Mouse (Mus musculus) ovary, postnatal 10 days (tissue): ENCODE measurements around the gene Cmklr1.

Source experiments
- DNase-seq: peaks from one replicate; pipeline ENCODE4 v3.0.0; 2022; ENCODE audit warnings: low spot score

The Cmklr1 gene

GRCm38 (mm10) chr5:113620999-113621398 is 29.2 kb downstream of the Cmklr1 start:
- DNase-seq, result no peak

GRCm38 (mm10) chr5:113620130-113620716 is 30.0 kb downstream of the Cmklr1 start:
- DNase-seq, result no peak

DNA sequence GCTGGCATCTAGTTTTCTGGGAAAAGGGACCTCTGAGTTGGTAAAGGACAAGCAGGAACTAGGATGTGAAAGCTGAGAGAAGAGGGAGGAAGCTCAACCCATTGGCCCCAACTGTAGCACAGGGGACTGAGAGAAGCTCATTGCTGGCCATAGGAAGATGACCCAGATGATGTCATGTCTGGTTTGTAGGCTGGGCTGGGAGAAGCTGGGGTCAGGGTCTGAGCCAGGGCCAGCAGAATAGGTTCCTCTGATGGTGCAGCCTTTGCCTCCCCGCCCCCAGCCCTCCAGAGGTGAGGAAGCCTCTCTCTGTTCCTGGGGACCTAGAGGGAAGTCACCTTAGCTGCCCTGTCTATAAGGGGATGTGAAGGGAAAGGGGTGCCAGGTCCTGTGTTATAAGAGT is 31.1 kb downstream of the Cmklr1 start:
- DNase-seq, result no peak

DNA sequence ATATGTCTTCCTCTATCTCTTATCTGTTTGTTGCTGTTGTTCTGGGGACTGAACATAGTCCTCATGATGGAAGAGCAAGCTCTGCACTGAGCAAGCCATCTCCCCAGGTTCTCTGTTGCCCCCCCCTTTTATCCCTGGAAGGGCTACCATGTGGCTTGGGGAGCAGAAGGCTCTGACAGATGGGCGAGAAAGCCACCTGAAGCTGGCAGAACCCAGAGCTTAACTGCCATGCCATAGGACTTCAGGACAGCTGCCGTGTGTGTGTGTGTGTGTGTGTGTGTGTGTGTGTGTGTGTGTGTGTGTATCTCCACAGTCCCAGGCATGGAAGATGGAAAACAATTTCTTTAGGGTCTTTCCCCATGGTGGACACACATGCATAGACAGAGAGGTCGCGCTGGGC is 31.5 kb downstream of the Cmklr1 start:
- no peak for DNase-seq

- no peak for DNase-seq
These were observed 38.4 kb downstream of the Cmklr1 start for GRCm38 (mm10) chr5:113611771-113612233.

DNA sequence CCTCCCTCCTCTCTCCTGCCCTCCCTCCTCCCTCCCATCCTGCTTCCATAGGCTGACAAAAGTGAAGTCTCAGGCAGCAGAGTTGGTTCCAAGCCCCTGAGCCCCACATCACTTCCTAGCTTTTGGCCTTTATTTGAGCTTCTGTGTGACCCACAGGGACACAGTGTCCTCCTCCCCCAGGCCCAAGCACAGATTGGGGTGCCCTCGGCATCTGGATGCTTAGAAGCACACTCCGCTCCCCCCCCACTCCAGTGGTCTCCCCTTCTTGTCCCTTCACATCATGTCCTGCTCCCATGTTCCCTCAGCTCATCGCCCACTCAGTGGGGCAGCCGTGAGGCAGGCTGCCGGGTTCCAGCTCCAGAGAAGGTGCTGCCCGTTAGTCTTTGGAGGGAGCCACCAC is 39.1 kb downstream of the Cmklr1 start:
- no peak for DNase-seq

- DNase-seq, result no peak
These were observed 39.7 kb downstream of the Cmklr1 start for GRCm38 (mm10) chr5:113610490-113610889.

DNA sequence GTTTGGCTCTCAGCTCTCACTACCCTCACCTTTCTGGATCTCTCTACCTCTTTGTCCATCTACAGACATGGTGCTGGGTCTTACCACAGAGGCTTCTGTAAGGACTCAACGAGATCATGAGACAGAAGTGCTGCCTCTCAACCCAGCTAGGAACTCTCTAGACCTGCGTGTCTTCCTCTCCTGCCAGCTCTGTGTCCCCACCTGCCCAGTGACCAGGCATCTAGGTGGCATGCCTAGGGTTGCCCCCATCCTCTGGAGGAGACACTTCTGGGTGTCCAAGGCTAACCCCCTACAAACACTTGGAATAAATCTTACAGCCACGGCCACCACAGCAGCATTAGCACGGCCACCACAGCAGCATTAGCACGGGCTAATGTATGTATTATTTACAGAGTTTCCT is 40.3 kb downstream of the Cmklr1 start:
- no peak for DNase-seq

- DNase-seq, result no peak
These were observed 41.7 kb downstream of the Cmklr1 start for GRCm38 (mm10) chr5:113608511-113608910.

DNA sequence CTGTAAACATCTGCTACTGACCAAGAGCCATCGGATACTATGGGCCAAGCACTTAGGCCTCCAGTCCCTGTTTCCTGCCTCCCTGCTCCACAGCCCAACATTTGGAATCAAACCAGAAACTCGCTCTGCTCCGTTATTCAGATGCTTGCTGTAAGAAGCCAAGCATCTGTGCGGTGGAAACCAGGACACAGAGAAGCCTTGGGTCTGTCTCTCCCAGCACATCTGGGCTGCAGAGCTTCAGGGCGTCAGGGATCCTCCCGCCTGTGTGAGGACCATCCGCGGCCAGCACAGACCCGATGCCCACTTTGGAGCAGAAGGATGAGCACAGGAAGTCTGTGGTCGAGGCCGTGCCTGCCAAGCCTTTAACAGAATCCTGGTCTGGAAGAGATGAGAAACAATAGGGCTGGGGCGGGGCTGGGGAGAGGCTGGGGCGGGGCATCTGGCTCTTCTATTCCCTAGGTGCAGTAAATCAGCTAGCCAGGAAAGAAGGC is 42.2 kb downstream of the Cmklr1 start:
- peak; percentile 11 for DNase-seq

DNA sequence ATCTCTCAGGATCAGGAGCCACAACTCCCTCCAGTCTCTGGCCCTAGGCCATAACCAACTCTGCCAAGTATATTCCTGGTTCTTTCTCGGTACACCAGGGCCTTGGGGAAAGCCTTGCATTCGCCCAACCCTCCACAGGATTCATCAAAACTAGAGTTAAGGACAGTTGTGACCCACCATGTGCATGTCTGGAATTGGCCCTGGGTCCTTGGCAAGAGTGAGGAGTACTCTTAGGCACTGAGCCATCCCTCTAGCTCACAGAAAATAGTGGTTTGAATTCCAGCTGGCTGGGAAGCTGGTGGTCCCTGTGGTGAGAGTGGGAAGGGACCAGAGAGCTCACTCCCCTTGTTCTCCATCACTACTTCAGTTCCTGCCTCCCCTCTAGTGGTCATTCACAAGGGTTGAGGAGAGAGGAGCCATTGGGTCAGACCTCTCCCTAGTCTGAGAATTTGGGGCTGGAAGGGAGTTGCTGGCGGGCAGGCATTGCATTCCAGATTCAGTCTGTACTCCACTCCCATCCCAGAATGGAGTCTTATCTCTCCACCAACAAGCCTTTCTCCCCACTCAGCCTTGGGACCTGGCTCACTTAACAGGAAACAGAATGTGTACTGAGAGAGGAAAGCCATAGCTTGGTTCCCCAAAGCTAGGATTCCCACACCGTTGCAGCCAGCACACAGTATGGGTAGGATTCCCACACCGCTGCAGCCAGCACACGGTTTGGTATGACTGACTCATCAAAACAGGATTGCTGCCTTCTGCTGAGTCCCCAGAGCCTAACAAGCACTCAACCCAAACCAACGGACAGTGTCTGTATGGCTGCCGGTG is 43.1 kb downstream of the Cmklr1 start:
- peak; percentile 7 for DNase-seq

GRCm38 (mm10) chr5:113606121-113606520 is 44.1 kb downstream of the Cmklr1 start:
- DNase-seq, result no peak

DNA sequence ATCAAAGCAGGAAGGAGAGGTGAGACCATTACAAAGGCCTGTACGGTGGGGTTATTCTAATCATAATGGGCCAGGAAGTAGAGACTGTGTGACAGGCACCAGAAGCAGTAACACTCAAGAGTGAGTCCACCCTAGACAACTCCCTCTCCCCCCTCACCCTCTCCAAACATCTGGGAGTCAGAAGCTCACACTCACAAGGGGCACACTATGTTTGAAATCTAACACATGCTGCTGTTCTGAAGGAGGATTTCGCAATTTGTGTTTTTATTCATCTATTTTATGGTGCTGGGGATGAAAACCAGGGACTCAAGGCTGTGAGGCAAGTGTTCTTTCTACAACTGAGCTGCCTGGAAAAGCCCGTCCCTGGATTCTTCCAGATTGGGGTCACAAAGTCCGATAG is 45.5 kb downstream of the Cmklr1 start:
- no peak for DNase-seq

GRCm38 (mm10) chr5:113603471-113603870 is 46.8 kb downstream of the Cmklr1 start:
- no peak for DNase-seq

- DNase-seq, result no peak
These were observed 49.4 kb downstream of the Cmklr1 start for GRCm38 (mm10) chr5:113600803-113601202.

GRCm38 (mm10) chr5:113600181-113600580 is 50.0 kb downstream of the Cmklr1 start:
- DNase-seq, result no peak

DNA sequence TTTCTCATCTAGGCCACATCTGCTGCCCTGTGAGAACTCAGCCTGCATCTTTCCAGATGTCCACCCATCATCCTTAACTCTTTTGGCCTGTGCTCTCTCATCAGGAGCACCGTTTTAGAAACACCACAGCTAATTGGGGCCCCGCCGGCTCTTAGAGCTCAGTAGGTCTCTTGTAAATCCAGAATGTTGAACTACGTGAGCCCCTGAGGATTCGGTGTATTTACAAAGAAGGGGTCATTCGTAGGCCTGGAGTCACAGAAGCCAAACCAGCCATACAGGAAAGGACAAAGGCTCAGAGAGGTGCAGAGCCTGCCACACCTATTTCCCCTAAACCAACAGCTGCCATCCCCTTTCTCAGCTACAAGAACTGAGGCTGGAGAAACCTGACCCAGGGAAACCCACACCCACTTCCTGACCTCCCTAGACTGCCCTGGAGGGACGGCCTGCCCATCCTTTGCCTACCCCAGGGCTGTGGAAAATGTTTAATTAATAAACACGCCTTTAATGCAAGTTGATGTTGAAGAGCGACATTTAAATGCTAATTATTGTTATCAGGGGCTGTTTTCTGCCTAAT is 53.4 kb downstream of the Cmklr1 start:
- DNase-seq, result no peak

GRCm38 (mm10) chr5:113596252-113596651 is 54.0 kb downstream of the Cmklr1 start:
- no peak for DNase-seq

- no peak for DNase-seq
These were observed 56.1 kb downstream of the Cmklr1 start for GRCm38 (mm10) chr5:113593911-113594705.

GRCm38 (mm10) chr5:113591751-113592230 is 58.4 kb downstream of the Cmklr1 start:
- no peak for DNase-seq

DNA sequence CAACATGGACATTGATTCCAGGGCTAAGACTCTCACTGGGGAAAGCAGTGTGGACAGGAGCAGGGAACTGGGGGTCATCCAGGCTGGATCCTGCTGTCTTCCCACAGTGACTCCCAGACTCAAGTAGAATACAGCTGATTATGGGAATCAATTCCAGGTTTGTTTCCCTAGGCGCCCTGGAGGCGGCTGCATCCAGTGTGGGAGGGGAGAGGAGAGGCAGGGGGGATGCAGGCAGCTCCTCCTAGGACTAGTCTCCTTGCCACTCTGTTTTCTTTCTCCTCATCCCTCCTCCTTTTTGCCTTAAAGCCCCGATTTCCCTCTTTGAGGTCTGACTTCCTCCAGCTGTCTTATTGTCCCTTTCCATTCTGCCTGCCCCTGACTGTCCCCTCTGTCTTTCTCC is 59.1 kb downstream of the Cmklr1 start:
- DNase-seq, result no peak

GRCm38 (mm10) chr5:113590010-113590640 is 60.1 kb downstream of the Cmklr1 start:
- DNase-seq, result no peak
